Mouse (Mus musculus) left cerebral cortex, postnatal 10 days (tissue): ENCODE data around the gene Cmtm5. TPM values are rescaled to one million over a fixed set of nuclear protein-coding genes. Genes with fewer than 3 reads are reported as not detected.
A peak's percentile ranks its signal among the peaks of the same experiment; 100 is the strongest.

Experiments used
- DNase-seq, 2 experiments: peaks; one replicate each; pipeline ENCODE4 v3.0.0; 2021 to 2022; ENCODE audit warnings: low spot score in 2 of 2, mixed read lengths in 1 of 2; ENCODE audit errors: extremely low spot score in 1 of 2
- intact Hi-C: fragments of 180-260 bp; cut with DNase I; formaldehyde crosslinking; loops from one replicate; pipeline ENCODE4 v1.15.1; 2025
- total RNA-seq, 2 experiments: library from RNA; stranded (reverse); gene quantifications; 2 replicates each; pipeline ENCODE4 v1.2.3; 2021

The Cmtm5 gene
- total RNA-seq = 10 to 100 TPM; 23.5 to 25.2 TPM

- peak; percentile 66 to 77 for DNase-seq
- intact Hi-C loops = loop anchor here (2.0 kb wide), 1 partner anchor 35 kb away; no protein-coding TSS in a partner anchor
Observed at GRCm38 (mm10) chr14:54935904-54936830, at the start of gene Cmtm5. Gene Cmtm5 (plus strand): TSS chr14:54936261.

GRCm38 (mm10) chr14:54892200-54892599 is 43.9 kb upstream of the Cmtm5 start, which contains the start of gene Pabpn1:
Gene Pabpn1 (plus strand): TSS chr14:54892500.
- no peak for DNase-seq
- intact Hi-C loops = loop anchor here (5.0 kb wide), 1 partner anchor 210 kb away; no protein-coding TSS in a partner anchor

- intact Hi-C loops = loop anchor here (5.0 kb wide), 1 partner anchor 209 kb away; no protein-coding TSS in a partner anchor
- peak; percentile 97 to 99 for DNase-seq
Observed at GRCm38 (mm10) chr14:54893651-54894181, 42.3 kb upstream of the Cmtm5 start.

- DNase-seq = peak in 1 of 2 experiments; percentile 81
- intact Hi-C loops = loop anchor here (5.0 kb wide), 1 partner anchor 208 kb away; no protein-coding TSS in a partner anchor
Observed at GRCm38 (mm10) chr14:54894296-54895151, 41.5 kb upstream of the Cmtm5 start.

- no peak for DNase-seq
- intact Hi-C loops = no loop called here
Observed at GRCm38 (mm10) chr14:54897445-54897844, 38.6 kb upstream of the Cmtm5 start.

- intact Hi-C loops = loop anchor here (2.0 kb wide), 2 partner anchors 36 to 114 kb away; partner anchors contain the start of genes Cmtm5 and Ngdn
- DNase-seq = peak; percentile 69 to 84
Observed at GRCm38 (mm10) chr14:54900383-54900782, 35.7 kb upstream of the Cmtm5 start.

- no peak for DNase-seq
- intact Hi-C loops = no loop called here
Observed at GRCm38 (mm10) chr14:54903641-54904040, 32.4 kb upstream of the Cmtm5 start.

- DNase-seq = no peak
- intact Hi-C loops = no loop called here
Observed at GRCm38 (mm10) chr14:54908682-54909081, 27.4 kb upstream of the Cmtm5 start.

- peak in 1 of 2 experiments; percentile 68 for DNase-seq
- intact Hi-C loops = loop anchor here (5.0 kb wide), 1 partner anchor 85 kb away; no protein-coding TSS in a partner anchor
Observed at GRCm38 (mm10) chr14:54912109-54912850, 23.8 kb upstream of the Cmtm5 start.

GRCm38 (mm10) chr14:54912886-54913285 is 23.2 kb upstream of the Cmtm5 start, which contains the start of gene Slc22a17:
Gene Slc22a17 (minus strand): TSS chr14:54913132.
- intact Hi-C loops = loop anchor here (5.0 kb wide), 1 partner anchor 84 kb away; no protein-coding TSS in a partner anchor
- DNase-seq = peak; percentile 81 to 88

- DNase-seq = no peak
- intact Hi-C loops = loop anchor here (5.0 kb wide), 1 partner anchor 84 kb away; no protein-coding TSS in a partner anchor
Observed at GRCm38 (mm10) chr14:54913343-54913742, 22.7 kb upstream of the Cmtm5 start.

- peak in 1 of 2 experiments; percentile 54 for DNase-seq
- intact Hi-C loops = no loop called here
Observed at GRCm38 (mm10) chr14:54920076-54920685, 15.9 kb upstream of the Cmtm5 start.

GRCm38 (mm10) chr14:54924641-54925348 is 11.3 kb upstream of the Cmtm5 start:
- intact Hi-C loops = no loop called here
- no peak for DNase-seq

GRCm38 (mm10) chr14:54925349-54926342 is 10.4 kb upstream of the Cmtm5 start, which contains the start of gene Efs:
Gene Efs (minus strand): TSS chr14:54926126.
- peak in 1 of 2 experiments; percentile 75 for DNase-seq
- intact Hi-C loops = no loop called here

GRCm38 (mm10) chr14:54926401-54927158 is 9.5 kb upstream of the Cmtm5 start:
- DNase-seq = peak in 1 of 2 experiments; percentile 80
- intact Hi-C loops = no loop called here
